Mouse (Mus musculus) kidney, adult 2 months (tissue): ENCODE results near the gene Ddx49.

ENCODE experiments used
- CTCF ChIP-seq: fragments of 200-500 bp; conservative IDR thresholded peaks from 2 replicates; pipeline ENCODE4 v1.5.1; 2011; ENCODE audit warnings: low read depth, mild to moderate bottlenecking, control low read depth, low read length, moderate library complexity, mixed read lengths; ENCODE audit not compliant: insufficient read depth, insufficient read length
- POLR2A ChIP-seq: fragments of 200-500 bp; IDR thresholded peaks from one replicate; pipeline ENCODE4 v1.6.1; 2011; ENCODE audit warnings: low read depth, low read length, control low read depth

DNA sequence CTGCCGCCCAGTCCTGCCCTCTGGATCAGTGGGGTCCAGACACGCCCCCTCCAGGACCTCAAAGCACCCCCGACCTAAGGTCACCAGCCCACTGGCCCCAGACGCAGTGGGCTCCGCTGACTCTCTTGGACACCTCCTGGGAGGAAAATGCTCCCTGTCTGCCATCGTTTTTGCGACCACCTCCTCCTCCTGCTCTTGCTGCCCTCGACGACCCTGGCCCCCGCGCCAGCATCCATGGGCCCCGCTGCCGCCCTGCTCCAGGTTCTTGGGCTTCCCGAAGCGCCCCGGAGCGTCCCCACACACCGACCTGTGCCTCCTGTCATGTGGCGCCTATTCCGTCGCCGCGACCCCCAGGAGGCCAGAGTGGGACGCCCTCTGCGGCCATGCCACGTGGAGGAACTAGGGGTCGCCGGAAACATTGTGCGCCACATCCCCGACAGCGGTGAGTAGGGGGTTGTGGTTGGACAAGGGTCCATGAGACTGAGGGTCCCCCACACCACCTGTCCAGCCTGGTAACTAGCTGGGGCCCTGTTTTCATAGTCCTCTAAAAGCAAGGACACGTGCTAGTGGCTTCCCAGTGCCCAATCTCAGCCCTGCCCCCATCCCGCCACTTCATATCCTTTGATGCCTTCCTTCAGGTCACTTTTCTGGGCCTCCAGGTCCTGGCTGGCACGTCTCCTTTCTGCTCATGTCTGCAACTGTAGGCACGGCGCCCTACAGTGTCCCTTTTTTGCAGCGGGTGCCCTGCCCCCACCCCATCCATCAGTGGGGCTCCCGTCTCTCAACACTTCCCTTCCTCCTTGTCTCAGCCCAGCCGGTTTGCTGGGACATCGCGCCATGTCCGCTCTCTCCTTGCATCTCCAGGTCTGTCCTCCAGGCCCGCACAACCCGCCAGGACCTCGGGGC lies 27.8 kb upstream of the Ddx49 start:
- no peak for TF ChIP-seq POLR2A
- TF ChIP-seq CTCF: no peak
